Mouse (Mus musculus): ENCODE data around the gene Zfp444. TPM values are rescaled to one million over a fixed set of nuclear protein-coding genes. Genes with fewer than 3 reads are reported as not detected.

The Zfp444 gene
- polyA plus RNA-seq, 1 experiment from 2014 or later: 52.8 TPM

- H3K9ac ChIP-seq: no peak overlapping the region
- no peak overlapping the region for H3K4me2 ChIP-seq
- H3K27me3 ChIP-seq: no peaks in the 10 kb centered on the region
- ATAC-seq (ENCODE audit: insufficient number of reproducible peaks, low FRiP score, low TSS enrichment, low read depth): no peak
- 88% methylated on average over 1 of the region's 1 CpGs for WGBS
- no peaks in the 10 kb centered on the region for H3K36me3 ChIP-seq
- H3K4me1 ChIP-seq: peaks cover 60% of the 10 kb centered on the region
- H3K4me3 ChIP-seq: no peak overlapping the region
- no peaks in the 10 kb centered on the region for H3K9me3 ChIP-seq
- H3K27ac ChIP-seq: no peak overlapping the region
Observed at GRCm38 (mm10) chr7:6151266-6151665, 20.8 kb upstream of the Zfp444 start.

GRCm38 (mm10) chr7:6152036-6152435, 20.0 kb upstream of the Zfp444 start:
- Histone ChIP-seq H3K4me2 (no peak overlapping the region), H3K27ac (no peak overlapping the region), H3K9ac (no peak overlapping the region), H3K36me3 (no peaks in the 10 kb centered on the region), H3K9me3 (no peaks in the 10 kb centered on the region), H3K4me3 (no peak overlapping the region), H3K4me1 (peaks cover 58% of the 10 kb centered on the region), H3K27me3 (no peaks in the 10 kb centered on the region)
- 76% methylated on average over 3 of the region's 3 CpGs for WGBS
- no peak for ATAC-seq (ENCODE audit: insufficient number of reproducible peaks, low FRiP score, low TSS enrichment, low read depth)

- H3K27ac ChIP-seq: no peak overlapping the region
- no peak overlapping the region for H3K4me2 ChIP-seq
- H3K4me1 ChIP-seq: peaks cover 52% of the 10 kb centered on the region
- no peak for ATAC-seq (ENCODE audit: insufficient number of reproducible peaks, low FRiP score, low TSS enrichment, low read depth)
- H3K27me3 ChIP-seq: no peaks in the 10 kb centered on the region
- 85% methylated on average over 3 of the region's 3 CpGs for WGBS
- H3K36me3 ChIP-seq: no peaks in the 10 kb centered on the region
- H3K9me3 ChIP-seq: no peaks in the 10 kb centered on the region
- H3K4me3 ChIP-seq: no peak overlapping the region
- H3K9ac ChIP-seq: no peak overlapping the region
Observed at GRCm38 (mm10) chr7:6153131-6153530, 18.9 kb upstream of the Zfp444 start.

GRCm38 (mm10) chr7:6154164-6154563, 17.9 kb upstream of the Zfp444 start:
- WGBS: 69% methylated on average over 5 of the region's 5 CpGs
- no peak for ATAC-seq (ENCODE audit: insufficient number of reproducible peaks, low FRiP score, low TSS enrichment, low read depth)
- Histone ChIP-seq H3K4me3 (peak overlapping the region; percentile 85), H3K9me3 (no peaks in the 10 kb centered on the region), H3K9ac (peak overlapping the region; percentile 95; the same call in 1 of the 2 replicates), H3K27me3 (no peaks in the 10 kb centered on the region), H3K27ac (no peak overlapping the region), H3K36me3 (no peaks in the 10 kb centered on the region), H3K4me2 (peak overlapping the region; percentile 80), H3K4me1 (peaks cover 45% of the 10 kb centered on the region)

- under 1% methylated on average over 74 of the region's 85 CpGs for WGBS
- H3K27ac ChIP-seq: peak overlapping the region; percentile 94
- H3K27me3 ChIP-seq: no peaks in the 10 kb centered on the region
- H3K9ac ChIP-seq: peak overlapping the region; percentile 95
- peaks cover 44% of the 10 kb centered on the region for H3K4me1 ChIP-seq
- no peaks in the 10 kb centered on the region for H3K36me3 ChIP-seq
- peak overlapping the region; percentile 85 for H3K4me3 ChIP-seq
- H3K9me3 ChIP-seq: no peaks in the 10 kb centered on the region
- H3K4me2 ChIP-seq: peak overlapping the region; percentile 80
- peak; percentile 71 for ATAC-seq (ENCODE audit: insufficient number of reproducible peaks, low FRiP score, low TSS enrichment, low read depth)
Observed at GRCm38 (mm10) chr7:6155031-6155872, 16.8 kb upstream of the Zfp444 start.

GRCm38 (mm10) chr7:6155901-6156411, 16.1 kb upstream of the Zfp444 start, which contains the start of gene Zfp787:
Gene Zfp787, minus strand, starts transcription at chr7:6155997.
- H3K9me3 ChIP-seq: no peaks in the 10 kb centered on the region

GRCm38 (mm10) chr7:6156901-6157472, 15.0 kb upstream of the Zfp444 start:
- H3K27ac ChIP-seq: peak overlapping the region; percentile 50
- H3K4me1 ChIP-seq: peaks cover 35% of the 10 kb centered on the region
- WGBS: 43% methylated on average over 9 of the region's 9 CpGs
- ATAC-seq (ENCODE audit: insufficient number of reproducible peaks, low FRiP score, low TSS enrichment, low read depth): no peak
- peak overlapping the region; percentile 85 for H3K4me3 ChIP-seq
- no peaks in the 10 kb centered on the region for H3K36me3 ChIP-seq
- peak overlapping the region; percentile 95; the same call in 1 of the 2 replicates for H3K9ac ChIP-seq
- H3K9me3 ChIP-seq: no peaks in the 10 kb centered on the region
- no peaks in the 10 kb centered on the region for H3K27me3 ChIP-seq
- peak overlapping the region; percentile 80 for H3K4me2 ChIP-seq

More at GRCm38 (mm10) chr7:6155901-6156411, 16.1 kb upstream of the Zfp444 start, which contains the start of gene Zfp787:
- 0% methylated on average over 54 of the region's 54 CpGs for WGBS
- peak within 1 kb of the TSS; percentile 95 for H3K9ac ChIP-seq
- H3K4me2 ChIP-seq: peak within 1 kb of the TSS; percentile 80
- peaks cover 44% of the 10 kb centered on the region for H3K4me1 ChIP-seq
- no peaks in the 10 kb centered on the region for H3K27me3 ChIP-seq
- peak; percentile 97 for ATAC-seq (ENCODE audit: insufficient number of reproducible peaks, low FRiP score, low TSS enrichment, low read depth)
- H3K36me3 ChIP-seq: no peaks in the 10 kb centered on the region
- peak within 1 kb of the TSS; percentile 94 for H3K27ac ChIP-seq
- H3K4me3 ChIP-seq: peak within 1 kb of the TSS; percentile 85

- ATAC-seq (ENCODE audit: insufficient number of reproducible peaks, low FRiP score, low TSS enrichment, low read depth): no peak
- H3K9me3 ChIP-seq: no peaks in the 10 kb centered on the region
- no peaks in the 10 kb centered on the region for H3K36me3 ChIP-seq
- WGBS: 70% methylated on average over 1 of the region's 1 CpGs
- H3K4me2 ChIP-seq: no peak overlapping the region
- H3K27ac ChIP-seq: no peak overlapping the region
- no peaks in the 10 kb centered on the region for H3K27me3 ChIP-seq
- H3K4me3 ChIP-seq: no peak overlapping the region
- H3K9ac ChIP-seq: no peak overlapping the region
- H3K4me1 ChIP-seq: peaks cover 32% of the 10 kb centered on the region
Observed at GRCm38 (mm10) chr7:6157479-6157878, 14.5 kb upstream of the Zfp444 start.

- no peak overlapping the region for H3K4me2 ChIP-seq
- no peak for ATAC-seq (ENCODE audit: insufficient number of reproducible peaks, low FRiP score, low TSS enrichment, low read depth)
- no peaks in the 10 kb centered on the region for H3K27me3 ChIP-seq
- peak overlapping the region; percentile 50; the same call in 1 of the 2 replicates for H3K27ac ChIP-seq
- H3K4me1 ChIP-seq: peaks cover 13% of the 10 kb centered on the region
- WGBS: 68% methylated on average over 3 of the region's 3 CpGs
- H3K36me3 ChIP-seq: no peaks in the 10 kb centered on the region
- no peak overlapping the region for H3K9ac ChIP-seq
- no peaks in the 10 kb centered on the region for H3K9me3 ChIP-seq
- no peak overlapping the region for H3K4me3 ChIP-seq
Observed at GRCm38 (mm10) chr7:6159604-6160003, 12.4 kb upstream of the Zfp444 start.

GRCm38 (mm10) chr7:6161541-6161940, 10.5 kb upstream of the Zfp444 start:
- no peak overlapping the region for H3K9ac ChIP-seq
- no peaks in the 10 kb centered on the region for H3K36me3 ChIP-seq
- H3K9me3 ChIP-seq: no peaks in the 10 kb centered on the region
- ATAC-seq (ENCODE audit: insufficient number of reproducible peaks, low FRiP score, low TSS enrichment, low read depth): no peak
- no peak overlapping the region for H3K4me2 ChIP-seq
- peaks cover 7% of the 10 kb centered on the region; the same call in 1 of the 2 replicates for H3K4me1 ChIP-seq
- no peaks in the 10 kb centered on the region for H3K27me3 ChIP-seq
- no peak overlapping the region for H3K4me3 ChIP-seq
- H3K27ac ChIP-seq: no peak overlapping the region
- 63% methylated on average over 3 of the region's 3 CpGs for WGBS

- no peak for ATAC-seq (ENCODE audit: insufficient number of reproducible peaks, low FRiP score, low TSS enrichment, low read depth)
- Histone ChIP-seq H3K27me3 (no peaks in the 10 kb centered on the region), H3K36me3 (no peaks in the 10 kb centered on the region), H3K9me3 (no peaks in the 10 kb centered on the region), H3K4me3 (no peak overlapping the region), H3K9ac (no peak overlapping the region), H3K4me1 (0 out of 2 replicates have a peak, but pooled peaks cover 2% of the 10 kb centered on the region), H3K4me2 (no peak overlapping the region), H3K27ac (no peak overlapping the region)
- 77% methylated on average over 4 of the region's 4 CpGs for WGBS
Observed at GRCm38 (mm10) chr7:6162172-6162571, 9.9 kb upstream of the Zfp444 start.

GRCm38 (mm10) chr7:6164671-6165070, 7.4 kb upstream of the Zfp444 start:
- Histone ChIP-seq H3K9me3 (no peaks in the 10 kb centered on the region), H3K27ac (no peak overlapping the region), H3K27me3 (no peaks in the 10 kb centered on the region), H3K9ac (no peak overlapping the region), H3K4me2 (no peak overlapping the region), H3K4me3 (no peak overlapping the region), H3K4me1 (no peaks in the 10 kb centered on the region), H3K36me3 (no peaks in the 10 kb centered on the region)
- WGBS: 54% methylated on average over 5 of the region's 5 CpGs
- ATAC-seq (ENCODE audit: insufficient number of reproducible peaks, low FRiP score, low TSS enrichment, low read depth): no peak
